Mouse (Mus musculus) E14TG2a.4 (cell line): ENCODE measurements around the gene Bri3.

Experiments
- CTCF ChIP-seq: conservative IDR thresholded peaks from 2 replicates; pipeline ENCODE4 v1.5.1; 2014; ENCODE audit warnings: low read length
- NANOG ChIP-seq: IDR thresholded peaks from 2 replicates; pipeline ENCODE4 v1.6.1; 2014; ENCODE audit warnings: borderline replicate concordance, low read length, mixed read lengths

GRCm38 (mm10) chr5:144426697-144427096 is 182.5 kb downstream of the Bri3 start:
- TF ChIP-seq CTCF (no peak), NANOG (no peak)
